8 mouse cellular contexts compared by ENCODE assay signal in the genomic region with DNA sequence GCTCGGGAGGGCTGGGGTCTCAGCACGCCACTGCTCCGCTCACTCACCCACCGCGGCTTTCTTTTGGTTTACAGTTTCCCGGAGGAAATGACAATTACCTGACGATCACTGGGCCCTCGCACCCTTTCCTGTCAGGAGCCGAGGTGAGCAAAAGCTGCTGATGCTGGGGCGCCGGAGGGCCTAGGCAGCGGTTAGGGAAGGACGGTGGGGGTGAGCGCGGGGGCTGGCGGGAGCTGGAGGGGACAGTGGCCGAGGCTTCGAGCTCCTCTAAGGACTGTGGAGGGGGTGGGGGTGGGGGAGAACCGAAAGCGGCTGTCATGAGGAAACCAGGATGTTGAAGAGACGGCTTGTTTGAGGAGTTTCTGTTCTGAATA. TPM values are rescaled to one million over a fixed set of nuclear protein-coding genes. Genes with fewer than 3 reads are reported as not detected.
A peak's percentile ranks its signal among the peaks of the same experiment; 100 is the strongest.
DNase-seq lines count a peak whose midpoint lies in the region; ATAC-seq and TF ChIP-seq lines count a peak whose summit lies in the region.

No protein-coding gene starts in this region.

- 1% methylated on average over 20 of the region's 21 CpGs for WGBS in forebrain, embryonic 13.5 days
- WGBS in liver, embryonic 16.5 days (ENCODE audit: insufficient replicate concordance) = under 1% methylated on average over 21 of the region's 21 CpGs

- intact Hi-C loops in gastrocnemius, postnatal 14 days (cut with DNase I; ENCODE audit: low total_unique reads) = no loop called here

- H3K9me3 ChIP-seq in E14TG2a.4 (ENCODE audit: low read length) = no peaks in the 10 kb centered on the region
- H3K9me3 ChIP-seq in forebrain, embryonic 13.5 days (replicated peaks) = no peaks in the 10 kb centered on the region
- no peaks in the 10 kb centered on the region for H3K9me3 ChIP-seq in liver, embryonic 16.5 days (replicated peaks; ENCODE audit: control insufficient read depth, low read length)

- H3K9ac ChIP-seq in forebrain, embryonic 13.5 days = peak overlapping the region; percentile 92
- peak overlapping the region; percentile 82 for H3K9ac ChIP-seq in liver, embryonic 16.5 days (ENCODE audit: low read depth, low read length)

- peak overlapping the region; percentile 80 for H3K27ac ChIP-seq in forebrain, embryonic 13.5 days
- peak overlapping the region; percentile 92 for H3K27ac ChIP-seq in liver, embryonic 16.5 days (ENCODE audit: low read length)

- DNase-seq in gastrocnemius, postnatal 14 days = peak; percentile 27
- DNase-seq in gastrocnemius, adult 8-10 months (ENCODE audit: low spot score in 2 of 2) = no peak
- DNase-seq in B cell, adult 2 months = no peak
- no peak for DNase-seq in ovary, postnatal 14 days (ENCODE audit: low spot score)
- DNase-seq in cerebellum, postnatal 4 days (ENCODE audit: low spot score in 2 of 2) = no peak

- ATAC-seq in forebrain, embryonic 13.5 days = peak; percentile 44; the same call in 1 of the 2 replicates
- 0 out of 2 replicates have a peak, but pooled peaks have one; percentile 5 for ATAC-seq in liver, embryonic 16.5 days (ENCODE audit: low read depth)

- no peaks in the 10 kb centered on the region for H3K27me3 ChIP-seq in E14TG2a.4 (ENCODE audit: insufficient read depth, low read length)
- no peaks in the 10 kb centered on the region for H3K27me3 ChIP-seq in forebrain, embryonic 13.5 days
- no peaks in the 10 kb centered on the region for H3K27me3 ChIP-seq in liver, embryonic 16.5 days (ENCODE audit: control insufficient read depth, insufficient read depth, low read depth, low read length)

- no peak for TF ChIP-seq CTCF in E14TG2a.4 (conservative IDR thresholded peaks at IDR 0.05; ENCODE audit: low read length)

- peaks cover 38% of the 10 kb centered on the region for H3K4me1 ChIP-seq in E14TG2a.4 (replicated peaks; ENCODE audit: low read depth, low read length)
- H3K4me1 ChIP-seq in forebrain, embryonic 13.5 days = peaks cover 14% of the 10 kb centered on the region
- peaks cover 13% of the 10 kb centered on the region for H3K4me1 ChIP-seq in liver, embryonic 16.5 days (ENCODE audit: control insufficient read depth, low read depth, low read length)

- peak overlapping the region; percentile 77 for H3K4me2 ChIP-seq in forebrain, embryonic 13.5 days
- peak overlapping the region; percentile 73 for H3K4me2 ChIP-seq in liver, embryonic 16.5 days (ENCODE audit: low read depth, low read length)

- H3K4me3 ChIP-seq in E14TG2a.4 (replicated peaks; ENCODE audit: low read length) = peak overlapping the region; percentile 95
- peak overlapping the region; percentile 92 for H3K4me3 ChIP-seq in forebrain, embryonic 13.5 days
- peak overlapping the region; percentile 77 for H3K4me3 ChIP-seq in liver, embryonic 16.5 days (ENCODE audit: low read depth, low read length)

- H3K36me3 ChIP-seq in E14TG2a.4 (ENCODE audit: insufficient read depth, low read length) = peaks cover 9% of the 10 kb centered on the region
- peaks cover 9% of the 10 kb centered on the region for H3K36me3 ChIP-seq in forebrain, embryonic 13.5 days (ENCODE audit: poor library complexity, severe bottlenecking)
- no peaks in the 10 kb centered on the region for H3K36me3 ChIP-seq in liver, embryonic 16.5 days (ENCODE audit: control insufficient read depth, insufficient read depth)

RNA-seq across cellular contexts. Expression of a gene that starts 0.4 kb away (rescaled TPM):
- 1 to 10 TPM; 3.7 to 5.0 TPM for total RNA-seq in gastrocnemius, postnatal 14 days (2021)
- total RNA-seq in gastrocnemius, adult 8-10 months (2022) = 1 to 10 TPM; 2.5 to 3.7 (median 3.1) TPM
- polyA plus RNA-seq in forebrain, embryonic 13.5 days (2015; fragmentation: Nextera tagmentation; extraction: Ambion mirVana) = 33.7 and 37.6 TPM in 2 replicates
- 3.0 and 3.1 TPM in 2 replicates for polyA plus RNA-seq in liver, embryonic 16.5 days (2015; fragmentation: Nextera tagmentation; extraction: Ambion mirVana)

RNA-seq across cellular contexts. Expression of a gene that starts 0.8 kb away (rescaled TPM):
- total RNA-seq in gastrocnemius, postnatal 14 days (2021) = 10 to 100 TPM; 31.9 to 33.1 TPM
- total RNA-seq in gastrocnemius, adult 8-10 months (2022) = 10 to 100 TPM; 53.9 to 65.3 (median 62.6) TPM
- polyA plus RNA-seq in forebrain, embryonic 13.5 days (2015; fragmentation: Nextera tagmentation; extraction: Ambion mirVana) = 53.2 and 58.2 TPM in 2 replicates
- 16.8 and 18.8 TPM in 2 replicates for polyA plus RNA-seq in liver, embryonic 16.5 days (2015; fragmentation: Nextera tagmentation; extraction: Ambion mirVana)

RNA-seq across cellular contexts. Expression of a gene that starts 22.2 kb away (rescaled TPM):
- total RNA-seq in gastrocnemius, postnatal 14 days (2021) = 10 to 100 TPM; 36.5 to 37.7 TPM
- total RNA-seq in gastrocnemius, adult 8-10 months (2022) = 10 to 100 TPM; 24.5 to 42.9 (median 34.6) TPM
- 44.5 and 48.6 TPM in 2 replicates for polyA plus RNA-seq in forebrain, embryonic 13.5 days (2015; fragmentation: Nextera tagmentation; extraction: Ambion mirVana)
- 11.6 and 12.6 TPM in 2 replicates for polyA plus RNA-seq in liver, embryonic 16.5 days (2015; fragmentation: Nextera tagmentation; extraction: Ambion mirVana)

RNA-seq across cellular contexts. Expression of a gene that starts 25.2 kb away (rescaled TPM):
- total RNA-seq in gastrocnemius, postnatal 14 days (2021) = 10 to 100 TPM; 11.8 to 14.7 TPM
- 10 to 100 TPM; 15.5 to 17.0 (median 16.0) TPM for total RNA-seq in gastrocnemius, adult 8-10 months (2022)
- polyA plus RNA-seq in forebrain, embryonic 13.5 days (2015; fragmentation: Nextera tagmentation; extraction: Ambion mirVana) = 55.3 and 55.6 TPM in 2 replicates
- polyA plus RNA-seq in liver, embryonic 16.5 days (2015; fragmentation: Nextera tagmentation; extraction: Ambion mirVana) = 15.0 and 16.5 TPM in 2 replicates

RNA-seq across cellular contexts. Expression of a gene that starts 48.8 kb away (rescaled TPM):
- total RNA-seq in gastrocnemius, postnatal 14 days (2021) = 1 to 10 TPM; 1.9 to 2.4 TPM
- under 1 TPM; 0.34 to 0.65 (median 0.54) TPM for total RNA-seq in gastrocnemius, adult 8-10 months (2022)
- polyA plus RNA-seq in forebrain, embryonic 13.5 days (2015; fragmentation: Nextera tagmentation; extraction: Ambion mirVana) = 38.2 and 47.4 TPM in 2 replicates
- 0.72 and 0.99 TPM in 2 replicates for polyA plus RNA-seq in liver, embryonic 16.5 days (2015; fragmentation: Nextera tagmentation; extraction: Ambion mirVana)
